Mouse (Mus musculus): Measurements from ENCODE around the gene Ptpn1. TPM values are rescaled to one million over a fixed set of nuclear protein-coding genes. Genes with fewer than 3 reads are reported as not detected.

The Ptpn1 gene
- 13.5 and 24.4 TPM in 2 replicates for polyA plus RNA-seq (2012; rRNA removed)

GRCm38 (mm10) chr2:167931985-167932726 lies at the start of gene Ptpn1:
TSS of gene Ptpn1 (plus strand) at chr2:167932057.
- Histone ChIP-seq H3K4me1 (ENCODE audit: control insufficient read depth, insufficient read depth, insufficient read length, low read length) (peaks cover 10% of the 10 kb centered on the region; the same call in 1 of the 2 replicates), H3K27ac (ENCODE audit: insufficient read depth, low read depth, low read length) (peak within 1 kb of the TSS; percentile 38), H3K4me3 (ENCODE audit: low read depth, low read length) (peak within 1 kb of the TSS; percentile 85), H3K36me3 (ENCODE audit: control insufficient read depth, insufficient read depth, low read length) (no peaks in the 10 kb centered on the region), H3K27me3 (ENCODE audit: control insufficient read depth, insufficient read depth, low read length) (no peaks in the 10 kb centered on the region)
- under 1% methylated on average over 99 of the region's 99 CpGs for WGBS
- no peak for TF ChIP-seq CTCF (IDR thresholded peaks at IDR 0.05; ENCODE audit: extremely low read depth, insufficient read length, insufficient replicate concordance, low read depth, low read length)
- peak; percentile 85 for TF ChIP-seq POLR2A (IDR thresholded peaks at IDR 0.05; ENCODE audit: low read depth, low read length)

- no peak for TF ChIP-seq CTCF (IDR thresholded peaks at IDR 0.05; ENCODE audit: extremely low read depth, insufficient read length, insufficient replicate concordance, low read depth, low read length)
- TF ChIP-seq POLR2A (IDR thresholded peaks at IDR 0.05; ENCODE audit: low read depth, low read length): no peak
- Histone ChIP-seq H3K36me3 (ENCODE audit: control insufficient read depth, insufficient read depth, low read length) (no peaks in the 10 kb centered on the region), H3K27me3 (ENCODE audit: control insufficient read depth, insufficient read depth, low read length) (no peaks in the 10 kb centered on the region), H3K27ac (ENCODE audit: insufficient read depth, low read depth, low read length) (no peak overlapping the region), H3K4me1 (ENCODE audit: control insufficient read depth, insufficient read depth, insufficient read length, low read length) (peaks cover 22% of the 10 kb centered on the region), H3K4me3 (ENCODE audit: low read depth, low read length) (no peak overlapping the region)
- whole genome bisulfite sequencing: 73% methylated on average over 7 of the region's 7 CpGs
Measured at GRCm38 (mm10) chr2:167886485-167886884, 45.4 kb upstream of the Ptpn1 start.

GRCm38 (mm10) chr2:167887516-167888347 lies 44.1 kb upstream of the Ptpn1 start:
- Histone ChIP-seq H3K27ac (ENCODE audit: insufficient read depth, low read depth, low read length) (peak overlapping the region; percentile 91), H3K4me1 (ENCODE audit: control insufficient read depth, insufficient read depth, insufficient read length, low read length) (peaks cover 23% of the 10 kb centered on the region), H3K36me3 (ENCODE audit: control insufficient read depth, insufficient read depth, low read length) (no peaks in the 10 kb centered on the region), H3K27me3 (ENCODE audit: control insufficient read depth, insufficient read depth, low read length) (no peaks in the 10 kb centered on the region), H3K4me3 (ENCODE audit: low read depth, low read length) (peak overlapping the region; percentile 51)
- 7% methylated on average over 22 of the region's 22 CpGs for WGBS
- no peak for TF ChIP-seq CTCF (IDR thresholded peaks at IDR 0.05; ENCODE audit: extremely low read depth, insufficient read length, insufficient replicate concordance, low read depth, low read length)
- no peak for TF ChIP-seq POLR2A (IDR thresholded peaks at IDR 0.05; ENCODE audit: low read depth, low read length)

- no peaks in the 10 kb centered on the region for H3K27me3 ChIP-seq (ENCODE audit: control insufficient read depth, insufficient read depth, low read length)
- TF ChIP-seq POLR2A (IDR thresholded peaks at IDR 0.05; ENCODE audit: low read depth, low read length) (no peak; the same call in 1 of the 2 replicates), CTCF (IDR thresholded peaks at IDR 0.05; ENCODE audit: extremely low read depth, insufficient read length, insufficient replicate concordance, low read depth, low read length) (no peak)
- WGBS: 33% methylated on average over 6 of the region's 6 CpGs
- H3K27ac ChIP-seq (ENCODE audit: insufficient read depth, low read depth, low read length): peak overlapping the region; percentile 91
- H3K4me3 ChIP-seq (ENCODE audit: low read depth, low read length): no peak overlapping the region
- no peaks in the 10 kb centered on the region for H3K36me3 ChIP-seq (ENCODE audit: control insufficient read depth, insufficient read depth, low read length)
- H3K4me1 ChIP-seq (ENCODE audit: control insufficient read depth, insufficient read depth, insufficient read length, low read length): peaks cover 23% of the 10 kb centered on the region
Measured at GRCm38 (mm10) chr2:167888834-167889233, 43.0 kb upstream of the Ptpn1 start.

- TF ChIP-seq CTCF (IDR thresholded peaks at IDR 0.05; ENCODE audit: extremely low read depth, insufficient read length, insufficient replicate concordance, low read depth, low read length): no peak
- no peak for TF ChIP-seq POLR2A (IDR thresholded peaks at IDR 0.05; ENCODE audit: low read depth, low read length)
- H3K4me3 ChIP-seq (ENCODE audit: low read depth, low read length): no peak overlapping the region
Measured at GRCm38 (mm10) chr2:167889886-167890285, 42.0 kb upstream of the Ptpn1 start.

GRCm38 (mm10) chr2:167891908-167892307 lies 39.9 kb upstream of the Ptpn1 start:
- no peak overlapping the region for H3K4me3 ChIP-seq (ENCODE audit: low read depth, low read length)
- no peak overlapping the region for H3K27ac ChIP-seq (ENCODE audit: insufficient read depth, low read depth, low read length)
- H3K27me3 ChIP-seq (ENCODE audit: control insufficient read depth, insufficient read depth, low read length): no peaks in the 10 kb centered on the region
- H3K36me3 ChIP-seq (ENCODE audit: control insufficient read depth, insufficient read depth, low read length): no peaks in the 10 kb centered on the region
- peaks cover 25% of the 10 kb centered on the region for H3K4me1 ChIP-seq (ENCODE audit: control insufficient read depth, insufficient read depth, insufficient read length, low read length)
- TF ChIP-seq POLR2A (IDR thresholded peaks at IDR 0.05; ENCODE audit: low read depth, low read length) (no peak), CTCF (IDR thresholded peaks at IDR 0.05; ENCODE audit: extremely low read depth, insufficient read length, insufficient replicate concordance, low read depth, low read length) (peak; percentile 84)
- WGBS: 23% methylated on average over 9 of the region's 9 CpGs

More at GRCm38 (mm10) chr2:167889886-167890285, 42.0 kb upstream of the Ptpn1 start:
- Histone ChIP-seq H3K4me1 (ENCODE audit: control insufficient read depth, insufficient read depth, insufficient read length, low read length) (peaks cover 24% of the 10 kb centered on the region), H3K27me3 (ENCODE audit: control insufficient read depth, insufficient read depth, low read length) (no peaks in the 10 kb centered on the region), H3K36me3 (ENCODE audit: control insufficient read depth, insufficient read depth, low read length) (no peaks in the 10 kb centered on the region), H3K27ac (ENCODE audit: insufficient read depth, low read depth, low read length) (no peak overlapping the region)
- 75% methylated on average over 4 of the region's 4 CpGs for WGBS

GRCm38 (mm10) chr2:167893680-167894079 lies 38.2 kb upstream of the Ptpn1 start:
- WGBS: 83% methylated on average over 10 of the region's 10 CpGs
- Histone ChIP-seq H3K27me3 (ENCODE audit: control insufficient read depth, insufficient read depth, low read length) (no peaks in the 10 kb centered on the region), H3K4me3 (ENCODE audit: low read depth, low read length) (no peak overlapping the region), H3K27ac (ENCODE audit: insufficient read depth, low read depth, low read length) (no peak overlapping the region), H3K36me3 (ENCODE audit: control insufficient read depth, insufficient read depth, low read length) (no peaks in the 10 kb centered on the region), H3K4me1 (ENCODE audit: control insufficient read depth, insufficient read depth, insufficient read length, low read length) (peaks cover 13% of the 10 kb centered on the region)
- TF ChIP-seq POLR2A (IDR thresholded peaks at IDR 0.05; ENCODE audit: low read depth, low read length) (no peak), CTCF (IDR thresholded peaks at IDR 0.05; ENCODE audit: extremely low read depth, insufficient read length, insufficient replicate concordance, low read depth, low read length) (no peak)
